Mouse (Mus musculus) embryonic fibroblast, embryonic 13.5 days (primary cell): Measurements from ENCODE around the gene Shisa3.

Experiments
- CTCF ChIP-seq: IDR thresholded peaks from 2 replicates; pipeline ENCODE4 v1.5.1; 2011; ENCODE audit warnings: mild to moderate bottlenecking, control low read depth, low read length, moderate library complexity, borderline replicate concordance; ENCODE audit not compliant: insufficient read depth
- POLR2A ChIP-seq: IDR thresholded peaks from 2 replicates; pipeline ENCODE4 v1.6.1; 2011; ENCODE audit warnings: low read depth, mild to moderate bottlenecking, control low read depth, low read length, moderate library complexity

- no peak for TF ChIP-seq POLR2A
- no peak for TF ChIP-seq CTCF
These were observed 7.7 kb upstream of the Shisa3 start for GRCm38 (mm10) chr5:67599935-67600334.
